Mouse (Mus musculus): ENCODE measurements around the gene Adgre5. TPM values are rescaled to one million over a fixed set of nuclear protein-coding genes. Genes with fewer than 3 reads are reported as not detected.
A peak's percentile ranks its signal among the peaks of the same experiment; 100 is the strongest.

Gene Adgre5
- polyA plus RNA-seq, 1 experiment from 2014 or later: 64.0 TPM

- H3K27me3 ChIP-seq: no peaks in the 10 kb centered on the region
- no peak overlapping the region for H3K27ac ChIP-seq
- ATAC-seq (ENCODE audit: borderline replicate concordance, extremely low read depth, low FRiP score, low TSS enrichment): no peak
- peaks cover 34% of the 10 kb centered on the region for H3K4me1 ChIP-seq
- no peak overlapping the region for H3K4me3 ChIP-seq
- no peak overlapping the region for H3K9ac ChIP-seq
- no peaks in the 10 kb centered on the region for H3K9me3 ChIP-seq
- H3K4me2 ChIP-seq: no peak overlapping the region
- H3K36me3 ChIP-seq: peaks cover 3% of the 10 kb centered on the region; the same call in 1 of the 2 replicates
- 68% methylated on average over 4 of the region's 4 CpGs for WGBS
Measured at GRCm38 (mm10) chr8:83736681-83737080, 4.4 kb downstream of the Adgre5 start.

GRCm38 (mm10) chr8:83732919-83733318 lies 8.2 kb downstream of the Adgre5 start:
- no peak overlapping the region for H3K27ac ChIP-seq
- 64% methylated on average over 6 of the region's 6 CpGs for WGBS
- ATAC-seq (ENCODE audit: borderline replicate concordance, extremely low read depth, low FRiP score, low TSS enrichment): no peak

GRCm38 (mm10) chr8:83731906-83732305 lies 9.2 kb downstream of the Adgre5 start:
- peaks cover 25% of the 10 kb centered on the region; the same call in 1 of the 2 replicates for H3K36me3 ChIP-seq
- WGBS: 71% methylated on average over 5 of the region's 5 CpGs

More at GRCm38 (mm10) chr8:83732919-83733318, 8.2 kb downstream of the Adgre5 start:
- no peaks in the 10 kb centered on the region for H3K9me3 ChIP-seq
- no peak overlapping the region for H3K4me3 ChIP-seq
- H3K27me3 ChIP-seq: no peaks in the 10 kb centered on the region
- no peak overlapping the region for H3K4me2 ChIP-seq
- no peak overlapping the region for H3K9ac ChIP-seq
- peaks cover 20% of the 10 kb centered on the region; the same call in 1 of the 2 replicates for H3K36me3 ChIP-seq
- H3K4me1 ChIP-seq: peaks cover 6% of the 10 kb centered on the region

GRCm38 (mm10) chr8:83729009-83729807 lies 11.9 kb downstream of the Adgre5 start:
- WGBS: 79% methylated on average over 11 of the region's 11 CpGs
- no peak overlapping the region for H3K4me2 ChIP-seq
- H3K36me3 ChIP-seq: peaks cover 45% of the 10 kb centered on the region
- H3K4me3 ChIP-seq: no peak overlapping the region
- no peak overlapping the region for H3K27ac ChIP-seq
- no peaks in the 10 kb centered on the region for H3K27me3 ChIP-seq
- no peaks in the 10 kb centered on the region for H3K4me1 ChIP-seq
- no peak for ATAC-seq (ENCODE audit: borderline replicate concordance, extremely low read depth, low FRiP score, low TSS enrichment)
- no peak overlapping the region for H3K9ac ChIP-seq
- no peaks in the 10 kb centered on the region for H3K9me3 ChIP-seq

More at GRCm38 (mm10) chr8:83731906-83732305, 9.2 kb downstream of the Adgre5 start:
- Histone ChIP-seq H3K4me2 (no peak overlapping the region), H3K4me1 (no peaks in the 10 kb centered on the region), H3K27ac (no peak overlapping the region), H3K27me3 (no peaks in the 10 kb centered on the region), H3K9me3 (no peaks in the 10 kb centered on the region), H3K4me3 (no peak overlapping the region), H3K9ac (no peak overlapping the region)
- no peak for ATAC-seq (ENCODE audit: borderline replicate concordance, extremely low read depth, low FRiP score, low TSS enrichment)

- 86% methylated on average over 8 of the region's 8 CpGs for WGBS
- H3K27ac ChIP-seq: no peak overlapping the region
- no peaks in the 10 kb centered on the region for H3K27me3 ChIP-seq
- H3K4me1 ChIP-seq: no peaks in the 10 kb centered on the region
- H3K9ac ChIP-seq: no peak overlapping the region
- ATAC-seq (ENCODE audit: borderline replicate concordance, extremely low read depth, low FRiP score, low TSS enrichment): no peak
- peaks cover 72% of the 10 kb centered on the region for H3K36me3 ChIP-seq
- no peaks in the 10 kb centered on the region for H3K9me3 ChIP-seq
- H3K4me3 ChIP-seq: no peak overlapping the region
- H3K4me2 ChIP-seq: no peak overlapping the region
Measured at GRCm38 (mm10) chr8:83725521-83726102, 15.5 kb downstream of the Adgre5 start.

GRCm38 (mm10) chr8:83724697-83725482 lies 16.2 kb downstream of the Adgre5 start:
- H3K9ac ChIP-seq: no peak overlapping the region
- peak; percentile 57; the same call in 1 of the 2 replicates for ATAC-seq (ENCODE audit: borderline replicate concordance, extremely low read depth, low FRiP score, low TSS enrichment)
- 39% methylated on average over 15 of the region's 15 CpGs for WGBS
- H3K4me1 ChIP-seq: no peaks in the 10 kb centered on the region
- no peaks in the 10 kb centered on the region for H3K9me3 ChIP-seq
- no peak overlapping the region for H3K4me2 ChIP-seq
- no peak overlapping the region for H3K4me3 ChIP-seq
- peaks cover 78% of the 10 kb centered on the region for H3K36me3 ChIP-seq
- no peaks in the 10 kb centered on the region for H3K27me3 ChIP-seq
- no peak overlapping the region for H3K27ac ChIP-seq

- no peak overlapping the region for H3K4me3 ChIP-seq
- H3K4me1 ChIP-seq: no peaks in the 10 kb centered on the region
- 70% methylated on average over 11 of the region's 11 CpGs for WGBS
- no peaks in the 10 kb centered on the region for H3K9me3 ChIP-seq
- H3K9ac ChIP-seq: no peak overlapping the region
- H3K36me3 ChIP-seq: peaks cover 81% of the 10 kb centered on the region
- no peaks in the 10 kb centered on the region for H3K27me3 ChIP-seq
- no peak overlapping the region for H3K27ac ChIP-seq
- no peak for ATAC-seq (ENCODE audit: borderline replicate concordance, extremely low read depth, low FRiP score, low TSS enrichment)
- no peak overlapping the region for H3K4me2 ChIP-seq
Measured at GRCm38 (mm10) chr8:83723447-83724083, 17.6 kb downstream of the Adgre5 start.

GRCm38 (mm10) chr8:83722631-83723030 lies 18.5 kb downstream of the Adgre5 start:
- Histone ChIP-seq H3K4me3 (no peak overlapping the region), H3K9ac (no peak overlapping the region), H3K36me3 (peaks cover 74% of the 10 kb centered on the region), H3K27ac (no peak overlapping the region; the same call in 1 of the 2 replicates), H3K9me3 (no peaks in the 10 kb centered on the region), H3K4me1 (no peaks in the 10 kb centered on the region), H3K27me3 (no peaks in the 10 kb centered on the region), H3K4me2 (no peak overlapping the region)
- no peak for ATAC-seq (ENCODE audit: borderline replicate concordance, extremely low read depth, low FRiP score, low TSS enrichment)
- WGBS: 88% methylated on average over 12 of the region's 12 CpGs

GRCm38 (mm10) chr8:83721405-83722025 lies 19.6 kb downstream of the Adgre5 start:
- no peaks in the 10 kb centered on the region for H3K27me3 ChIP-seq
- H3K4me3 ChIP-seq: no peak overlapping the region
- peak overlapping the region; percentile 39 for H3K27ac ChIP-seq
- peaks cover 69% of the 10 kb centered on the region for H3K36me3 ChIP-seq
- no peak overlapping the region for H3K4me2 ChIP-seq
- no peaks in the 10 kb centered on the region for H3K9me3 ChIP-seq
- H3K9ac ChIP-seq: no peak overlapping the region
- 74% methylated on average over 25 of the region's 25 CpGs for WGBS
- ATAC-seq (ENCODE audit: borderline replicate concordance, extremely low read depth, low FRiP score, low TSS enrichment): no peak; the same call in 1 of the 2 replicates
- peaks cover 10% of the 10 kb centered on the region for H3K4me1 ChIP-seq

GRCm38 (mm10) chr8:83719693-83720092 lies 21.4 kb downstream of the Adgre5 start:
- 87% methylated on average over 2 of the region's 2 CpGs for WGBS
- Histone ChIP-seq H3K27ac (no peak overlapping the region), H3K4me2 (no peak overlapping the region), H3K27me3 (no peaks in the 10 kb centered on the region), H3K9me3 (no peaks in the 10 kb centered on the region), H3K36me3 (peaks cover 54% of the 10 kb centered on the region), H3K4me3 (no peak overlapping the region), H3K4me1 (peaks cover 17% of the 10 kb centered on the region), H3K9ac (no peak overlapping the region)
- no peak for ATAC-seq (ENCODE audit: borderline replicate concordance, extremely low read depth, low FRiP score, low TSS enrichment)

GRCm38 (mm10) chr8:83719048-83719447 lies 22.1 kb downstream of the Adgre5 start:
- 76% methylated on average over 2 of the region's 2 CpGs for WGBS
- no peaks in the 10 kb centered on the region for H3K9me3 ChIP-seq
- H3K4me2 ChIP-seq: no peak overlapping the region
- H3K27me3 ChIP-seq: no peaks in the 10 kb centered on the region
- no peak overlapping the region for H3K4me3 ChIP-seq
- no peak for ATAC-seq (ENCODE audit: borderline replicate concordance, extremely low read depth, low FRiP score, low TSS enrichment)
- H3K4me1 ChIP-seq: peaks cover 17% of the 10 kb centered on the region
- peaks cover 48% of the 10 kb centered on the region for H3K36me3 ChIP-seq
- H3K27ac ChIP-seq: no peak overlapping the region
- no peak overlapping the region for H3K9ac ChIP-seq

Measured in lung, embryonic 15.5 days (tissue).